Mouse (Mus musculus): ENCODE measurements at regions not wholly inside any gene's neighbourhood (a gene's known extent, or its start where the extent isn't known, plus 50 kb on each side); places are given as distances from the start of the nearest gene placed in this dataset.

DNA sequence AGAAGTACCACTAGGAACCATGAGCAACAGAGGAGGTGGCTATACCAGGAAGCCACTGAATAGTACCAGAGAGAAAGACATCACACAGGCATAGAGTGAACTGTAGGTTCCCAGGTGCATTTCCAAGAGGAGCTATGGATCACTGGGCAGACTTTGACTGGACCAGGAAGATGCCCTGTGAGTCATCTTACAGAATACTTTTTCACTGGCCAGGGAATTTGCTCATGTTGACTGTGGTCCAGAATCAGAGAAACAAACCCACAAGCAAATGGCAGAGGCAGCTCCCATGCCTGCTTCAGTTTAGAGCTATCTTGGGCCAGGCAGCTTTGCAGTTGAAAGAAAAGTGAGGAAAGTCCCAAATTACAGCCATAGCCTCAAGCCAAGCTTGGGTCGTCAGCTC, 95.0 kb downstream of the Kcna5 start:
- no peaks in the 10 kb centered on the region for H3K4me1 ChIP-seq (ENCODE audit: control insufficient read depth, insufficient read depth, low read length)
- no peak overlapping the region for H3K4me3 ChIP-seq (ENCODE audit: low read depth, low read length)
- no peak overlapping the region for H3K27ac ChIP-seq (ENCODE audit: insufficient read depth, low read length)
- no peaks in the 10 kb centered on the region for H3K9me3 ChIP-seq (replicated peaks; ENCODE audit: control insufficient read depth, insufficient read depth, low read length, poor library complexity, severe bottlenecking)
- H3K9ac ChIP-seq (ENCODE audit: low read depth, poor library complexity, severe bottlenecking) = no peak overlapping the region
- TF ChIP-seq CTCF (IDR thresholded peaks at IDR 0.05; ENCODE audit: low read depth, low read length) (no peak), POLR2A (IDR thresholded peaks at IDR 0.05; ENCODE audit: insufficient read depth, low read length) (no peak)
- H3K36me3 ChIP-seq (ENCODE audit: control insufficient read depth, insufficient read depth, low read length, poor library complexity, severe bottlenecking) = no peaks in the 10 kb centered on the region
- H3K27me3 ChIP-seq (ENCODE audit: control insufficient read depth, insufficient read depth, low read length, poor library complexity, severe bottlenecking) = no peaks in the 10 kb centered on the region; the same call in 1 of the 2 replicates

DNA sequence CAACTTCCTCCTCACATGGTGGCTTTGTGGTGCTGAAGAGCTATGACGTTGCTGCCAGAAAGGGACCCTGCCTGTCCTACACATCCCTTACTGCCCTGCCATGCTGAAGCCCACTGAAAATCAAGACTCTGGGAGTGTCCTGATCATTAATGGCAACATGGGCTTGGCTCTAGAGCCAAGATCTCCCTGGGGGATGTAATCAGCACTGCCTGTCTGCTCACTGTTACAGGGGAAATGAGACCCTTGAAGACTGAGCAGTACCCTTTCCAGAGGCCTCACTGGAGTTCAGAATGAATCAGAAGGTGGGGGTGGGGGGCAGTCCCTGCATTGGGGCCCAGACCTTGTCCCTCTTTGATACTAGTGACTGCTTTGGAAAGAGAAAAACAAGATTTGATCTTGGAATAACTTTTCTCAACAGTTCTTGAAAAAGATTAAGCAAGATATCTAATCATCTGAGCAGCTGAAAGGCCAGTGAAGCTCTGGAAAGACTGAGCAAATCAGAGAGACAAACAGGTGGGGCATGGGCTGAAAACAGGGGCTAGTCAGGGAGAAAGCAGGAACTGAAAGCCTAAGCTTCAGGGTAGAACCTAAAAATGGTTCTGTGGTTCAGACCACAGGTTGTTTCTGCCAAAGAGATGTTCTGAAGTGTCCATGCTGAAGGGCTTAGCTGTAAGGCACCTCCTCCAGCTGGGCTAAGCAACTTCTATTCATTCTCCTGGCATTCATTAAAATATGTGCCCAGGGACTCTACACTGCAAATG, 97.1 kb downstream of the Kcna5 start:
- no peaks in the 10 kb centered on the region for H3K27me3 ChIP-seq (ENCODE audit: control insufficient read depth, insufficient read depth, low read length, poor library complexity, severe bottlenecking)
- no peaks in the 10 kb centered on the region for H3K9me3 ChIP-seq (replicated peaks; ENCODE audit: control insufficient read depth, insufficient read depth, low read length, poor library complexity, severe bottlenecking)
- no peak overlapping the region for H3K9ac ChIP-seq (ENCODE audit: low read depth, poor library complexity, severe bottlenecking)
- H3K27ac ChIP-seq (ENCODE audit: insufficient read depth, low read length) = no peak overlapping the region
- H3K4me3 ChIP-seq (ENCODE audit: low read depth, low read length) = no peak overlapping the region
- no peaks in the 10 kb centered on the region for H3K4me1 ChIP-seq (ENCODE audit: control insufficient read depth, insufficient read depth, low read length)
- TF ChIP-seq CTCF (IDR thresholded peaks at IDR 0.05; ENCODE audit: low read depth, low read length) (no peak), EP300 (IDR thresholded peaks at IDR 0.05; ENCODE audit: insufficient read depth, low read depth, low read length) (no peak), POLR2A (IDR thresholded peaks at IDR 0.05; ENCODE audit: insufficient read depth, low read length) (no peak)
- H3K36me3 ChIP-seq (ENCODE audit: control insufficient read depth, insufficient read depth, low read length, poor library complexity, severe bottlenecking) = no peaks in the 10 kb centered on the region

DNA sequence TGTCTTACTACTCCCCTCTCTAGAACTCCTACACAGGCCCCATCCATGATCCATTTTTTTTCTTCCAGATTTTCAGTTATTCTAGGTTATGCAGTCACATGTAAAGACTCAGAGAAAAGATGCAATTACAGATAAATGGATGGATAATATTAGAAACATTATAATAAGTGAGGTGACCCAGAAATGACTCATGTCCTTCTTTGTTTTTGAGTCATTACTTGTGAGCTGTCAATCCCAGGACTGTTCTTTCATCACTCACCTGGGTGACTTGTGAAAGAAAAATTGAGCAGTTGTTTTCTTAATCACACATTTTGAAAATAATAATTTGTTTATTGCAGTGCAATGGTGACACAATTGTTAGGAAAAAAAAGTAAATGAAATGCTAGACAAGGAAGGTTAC, 108.0 kb downstream of the Kcna5 start:
- H3K36me3 ChIP-seq (ENCODE audit: control insufficient read depth, insufficient read depth, low read length, poor library complexity, severe bottlenecking) = no peaks in the 10 kb centered on the region
- H3K9ac ChIP-seq (ENCODE audit: low read depth, poor library complexity, severe bottlenecking) = no peak overlapping the region
- no peak for TF ChIP-seq EP300 (IDR thresholded peaks at IDR 0.05; ENCODE audit: insufficient read depth, low read depth, low read length)
- TF ChIP-seq POLR2A (IDR thresholded peaks at IDR 0.05; ENCODE audit: insufficient read depth, low read length) = no peak
- TF ChIP-seq CTCF (IDR thresholded peaks at IDR 0.05; ENCODE audit: low read depth, low read length) = no peak
- no peaks in the 10 kb centered on the region for H3K27me3 ChIP-seq (ENCODE audit: control insufficient read depth, insufficient read depth, low read length, poor library complexity, severe bottlenecking)
- no peak overlapping the region for H3K4me3 ChIP-seq (ENCODE audit: low read depth, low read length)
- no peak overlapping the region for H3K27ac ChIP-seq (ENCODE audit: insufficient read depth, low read length)
- no peaks in the 10 kb centered on the region for H3K4me1 ChIP-seq (ENCODE audit: control insufficient read depth, insufficient read depth, low read length)
- no peaks in the 10 kb centered on the region for H3K9me3 ChIP-seq (replicated peaks; ENCODE audit: control insufficient read depth, insufficient read depth, low read length, poor library complexity, severe bottlenecking)

DNA sequence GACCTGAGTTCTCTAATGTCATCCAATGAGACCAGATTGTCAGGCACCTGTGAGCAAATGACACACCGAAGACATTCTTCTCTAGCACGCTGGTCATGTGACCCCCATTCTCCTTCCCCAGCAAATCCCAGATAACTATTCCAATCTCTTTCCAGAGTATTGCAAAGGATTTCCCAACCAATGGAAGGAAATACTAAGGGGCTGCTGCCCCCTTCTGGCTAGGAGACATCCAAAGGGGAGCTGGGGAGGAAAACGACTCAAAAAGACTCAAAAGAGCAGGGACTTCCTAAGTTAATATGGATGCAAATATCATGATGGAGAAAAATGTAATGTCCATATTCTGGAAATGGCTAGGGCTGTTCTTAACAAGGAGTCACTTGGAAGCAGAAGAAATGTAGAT, 129.5 kb downstream of the Kcna5 start:
- H3K27ac ChIP-seq (ENCODE audit: insufficient read depth, low read length) = no peak overlapping the region
- no peaks in the 10 kb centered on the region for H3K4me1 ChIP-seq (ENCODE audit: control insufficient read depth, insufficient read depth, low read length)
- no peaks in the 10 kb centered on the region for H3K36me3 ChIP-seq (ENCODE audit: control insufficient read depth, insufficient read depth, low read length, poor library complexity, severe bottlenecking)
- no peak overlapping the region for H3K4me3 ChIP-seq (ENCODE audit: low read depth, low read length)
- H3K27me3 ChIP-seq (ENCODE audit: control insufficient read depth, insufficient read depth, low read length, poor library complexity, severe bottlenecking) = no peaks in the 10 kb centered on the region
- TF ChIP-seq POLR2A (IDR thresholded peaks at IDR 0.05; ENCODE audit: insufficient read depth, low read length) = no peak
- peak; percentile 7 for TF ChIP-seq CTCF (IDR thresholded peaks at IDR 0.05; ENCODE audit: low read depth, low read length)
- TF ChIP-seq EP300 (IDR thresholded peaks at IDR 0.05; ENCODE audit: insufficient read depth, low read depth, low read length) = no peak
- no peaks in the 10 kb centered on the region for H3K9me3 ChIP-seq (replicated peaks; ENCODE audit: control insufficient read depth, insufficient read depth, low read length, poor library complexity, severe bottlenecking)
- H3K9ac ChIP-seq (ENCODE audit: low read depth, poor library complexity, severe bottlenecking) = no peak overlapping the region

DNA sequence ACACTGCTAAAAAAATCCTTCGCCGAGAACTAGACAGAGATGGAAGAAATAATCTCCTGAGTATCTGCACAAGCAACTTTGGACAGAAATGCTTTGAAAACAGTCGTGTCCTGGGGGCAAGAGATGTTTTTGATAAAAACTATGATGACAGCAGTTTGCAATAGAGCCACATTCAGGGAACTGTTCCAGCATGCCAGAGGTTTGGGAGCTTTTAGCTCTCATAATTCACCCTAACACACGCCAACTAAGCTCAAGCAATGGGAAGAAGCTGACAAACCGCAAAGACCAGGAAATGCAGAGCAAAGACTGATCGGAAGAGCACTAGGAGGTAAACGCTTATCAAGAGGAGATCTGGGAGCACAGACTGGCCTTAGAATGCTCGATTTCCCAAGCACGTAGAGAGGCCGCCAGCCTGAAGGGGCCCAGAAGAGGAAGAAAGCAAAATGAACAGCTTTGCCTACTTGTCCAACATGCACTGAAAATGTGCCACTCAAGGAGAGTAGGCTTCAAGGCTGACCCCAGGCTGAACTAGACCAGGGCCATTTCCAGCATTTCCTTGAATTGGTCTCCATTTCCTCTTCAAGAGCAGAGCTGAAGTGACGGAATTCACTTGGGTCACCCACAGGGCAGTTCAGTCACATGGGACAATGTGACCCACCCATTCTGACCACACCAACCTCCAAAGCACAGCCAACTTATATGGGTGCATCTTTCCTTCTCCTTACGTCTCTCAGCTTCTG, 130.7 kb downstream of the Kcna5 start:
- H3K27ac ChIP-seq (ENCODE audit: insufficient read depth, low read length) = no peak overlapping the region
- H3K36me3 ChIP-seq (ENCODE audit: control insufficient read depth, insufficient read depth, low read length, poor library complexity, severe bottlenecking) = no peaks in the 10 kb centered on the region
- no peaks in the 10 kb centered on the region for H3K27me3 ChIP-seq (ENCODE audit: control insufficient read depth, insufficient read depth, low read length, poor library complexity, severe bottlenecking)
- H3K9ac ChIP-seq (ENCODE audit: low read depth, poor library complexity, severe bottlenecking) = no peak overlapping the region
- H3K4me1 ChIP-seq (ENCODE audit: control insufficient read depth, insufficient read depth, low read length) = no peaks in the 10 kb centered on the region
- TF ChIP-seq EP300 (IDR thresholded peaks at IDR 0.05; ENCODE audit: insufficient read depth, low read depth, low read length) (no peak), POLR2A (IDR thresholded peaks at IDR 0.05; ENCODE audit: insufficient read depth, low read length) (no peak), CTCF (IDR thresholded peaks at IDR 0.05; ENCODE audit: low read depth, low read length) (no peak)
- H3K9me3 ChIP-seq (replicated peaks; ENCODE audit: control insufficient read depth, insufficient read depth, low read length, poor library complexity, severe bottlenecking) = no peaks in the 10 kb centered on the region
- H3K4me3 ChIP-seq (ENCODE audit: low read depth, low read length) = no peak overlapping the region

DNA sequence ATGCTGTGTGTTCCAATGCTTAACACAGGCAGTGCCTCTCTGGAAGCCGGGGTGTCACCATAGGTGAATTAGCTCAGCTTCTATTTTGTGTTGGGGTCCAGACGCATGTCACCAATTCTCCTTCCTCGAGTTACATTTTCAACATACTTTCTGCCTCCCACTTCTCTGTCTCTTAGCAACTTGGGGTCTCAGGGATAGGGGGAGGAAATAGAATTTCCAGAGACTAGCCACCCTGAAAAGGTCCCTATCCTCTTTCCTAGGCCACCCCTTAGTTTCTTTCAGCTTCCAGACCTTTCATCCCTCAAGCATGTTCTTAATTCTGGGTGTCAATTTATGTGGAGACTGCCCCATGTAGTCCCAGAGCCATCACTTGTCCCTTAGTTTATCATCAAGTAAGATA, 135.6 kb downstream of the Kcna5 start:
- Histone ChIP-seq H3K9ac (ENCODE audit: low read depth, poor library complexity, severe bottlenecking) (no peak overlapping the region), H3K9me3 (replicated peaks; ENCODE audit: control insufficient read depth, insufficient read depth, low read length, poor library complexity, severe bottlenecking) (no peaks in the 10 kb centered on the region), H3K27ac (ENCODE audit: insufficient read depth, low read length) (no peak overlapping the region), H3K4me3 (ENCODE audit: low read depth, low read length) (no peak overlapping the region), H3K4me1 (ENCODE audit: control insufficient read depth, insufficient read depth, low read length) (no peaks in the 10 kb centered on the region), H3K36me3 (ENCODE audit: control insufficient read depth, insufficient read depth, low read length, poor library complexity, severe bottlenecking) (no peaks in the 10 kb centered on the region), H3K27me3 (ENCODE audit: control insufficient read depth, insufficient read depth, low read length, poor library complexity, severe bottlenecking) (no peaks in the 10 kb centered on the region; the same call in 1 of the 2 replicates)
- no peak for TF ChIP-seq CTCF (IDR thresholded peaks at IDR 0.05; ENCODE audit: low read depth, low read length)
- no peak for TF ChIP-seq EP300 (IDR thresholded peaks at IDR 0.05; ENCODE audit: insufficient read depth, low read depth, low read length)
- no peak for TF ChIP-seq POLR2A (IDR thresholded peaks at IDR 0.05; ENCODE audit: insufficient read depth, low read length)

All from ES-Bruce4 (cell line).